Mouse (Mus musculus) cerebellum, postnatal 4 days (tissue): ENCODE data around the gene Cers3.
A peak's percentile ranks its signal among the peaks of the same experiment; 100 is the strongest.

Source experiments
- DNase-seq, 2 experiments: peaks; one replicate each; pipeline ENCODE4 v3.0.0; 2022; ENCODE audit warnings: low spot score in 2 of 2, mixed read lengths in 1 of 2

Gene Cers3

DNA sequence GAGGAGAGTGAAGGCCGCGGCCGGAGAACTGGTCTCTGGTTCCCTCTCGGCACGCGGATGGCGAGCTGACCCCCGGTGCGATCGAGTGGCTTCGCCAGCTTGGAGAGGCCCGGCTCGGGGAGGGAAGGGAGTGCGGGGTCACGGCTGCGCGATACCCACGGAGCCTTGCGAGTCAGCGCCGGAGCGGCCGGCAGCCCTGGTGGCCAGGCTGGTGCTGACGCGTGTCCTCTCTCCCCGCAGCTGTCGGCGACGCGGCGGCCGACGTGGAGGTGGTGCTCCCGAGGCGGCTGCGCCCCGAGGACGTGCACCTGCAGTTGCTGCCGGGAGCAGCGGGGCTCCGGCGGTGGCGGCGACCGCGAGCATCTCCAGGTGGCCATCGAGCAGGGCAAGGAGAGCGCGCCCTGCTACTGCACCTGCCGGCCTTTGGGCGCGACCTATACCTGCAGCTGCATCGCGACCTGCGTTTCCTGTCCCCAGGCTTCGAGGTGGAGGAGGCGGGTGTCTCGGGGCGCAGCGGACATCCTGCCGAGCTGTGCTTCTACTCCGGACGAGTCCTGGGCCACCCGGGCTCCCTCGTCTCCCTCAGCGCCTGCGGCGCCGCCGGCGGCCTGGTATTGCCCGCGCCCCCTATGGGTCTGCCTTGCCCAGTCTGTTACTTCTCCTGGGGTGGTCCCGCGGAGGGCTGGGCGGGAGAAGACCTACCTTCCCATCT lies 96.9 kb downstream of the Cers3 start:
- DNase-seq, result peak; percentile 29 to 45

DNA sequence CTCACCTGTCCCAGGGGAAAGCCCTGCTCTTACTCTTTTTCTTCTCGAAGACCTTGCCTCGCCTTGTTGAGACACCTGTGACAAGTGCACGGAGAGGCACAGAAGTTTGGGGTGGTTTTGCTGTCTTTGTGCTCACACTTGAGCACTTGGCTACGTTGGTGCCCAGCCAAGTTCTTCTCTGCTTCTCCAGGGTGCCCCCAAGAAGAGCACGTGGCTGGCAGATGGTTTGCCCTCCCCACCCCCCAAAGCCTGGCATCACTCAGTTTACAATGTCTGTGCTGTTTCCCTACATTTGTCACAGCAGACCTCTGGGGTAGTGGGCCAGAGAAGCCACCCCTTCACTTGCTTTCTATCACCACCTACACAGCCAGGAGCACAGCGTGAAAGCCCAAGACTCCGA lies 97.9 kb downstream of the Cers3 start:
- DNase-seq, result peak in 1 of 2 experiments; percentile 26

DNA sequence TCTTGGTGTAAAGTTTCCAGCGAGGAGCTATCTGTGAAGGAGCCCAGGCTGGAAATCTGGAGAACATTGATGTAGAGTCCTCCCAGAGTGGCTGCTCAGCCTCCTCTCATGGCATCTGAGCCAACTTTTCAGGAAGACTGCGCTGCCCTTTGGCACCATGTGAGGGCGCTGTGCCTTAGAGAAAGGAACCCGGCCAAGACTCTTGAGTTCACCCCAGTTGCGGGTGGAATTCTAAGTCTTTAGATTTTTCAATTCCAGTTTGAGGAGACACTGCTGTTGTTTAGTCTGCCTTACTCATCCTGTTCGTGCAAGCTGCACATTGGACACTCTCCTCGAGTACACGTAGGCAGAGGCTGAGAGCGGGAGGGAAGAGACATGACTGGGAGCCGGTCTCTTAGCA lies 98.7 kb downstream of the Cers3 start:
- peak; percentile 84 to 85 for DNase-seq

DNA sequence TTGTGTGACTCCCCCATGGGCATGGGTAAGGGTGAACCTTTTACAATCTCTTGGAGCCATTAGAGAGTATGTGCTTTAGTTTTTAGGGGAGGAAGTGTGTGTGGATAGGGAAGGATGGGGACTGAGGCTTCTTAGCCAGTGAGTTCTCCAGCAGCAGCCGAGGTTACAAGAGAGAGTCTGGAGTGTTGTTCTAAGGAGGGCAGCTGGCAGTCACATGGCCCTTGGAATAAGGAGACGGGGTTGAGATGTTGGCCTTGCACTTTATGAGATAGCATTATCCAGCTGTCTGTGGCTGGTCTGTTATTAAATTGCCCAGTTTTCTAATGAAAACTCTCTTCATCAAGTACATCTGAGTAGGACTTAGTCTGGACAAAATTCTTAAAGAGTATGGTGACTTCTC lies 100.5 kb downstream of the Cers3 start:
- DNase-seq, result no peak

DNA sequence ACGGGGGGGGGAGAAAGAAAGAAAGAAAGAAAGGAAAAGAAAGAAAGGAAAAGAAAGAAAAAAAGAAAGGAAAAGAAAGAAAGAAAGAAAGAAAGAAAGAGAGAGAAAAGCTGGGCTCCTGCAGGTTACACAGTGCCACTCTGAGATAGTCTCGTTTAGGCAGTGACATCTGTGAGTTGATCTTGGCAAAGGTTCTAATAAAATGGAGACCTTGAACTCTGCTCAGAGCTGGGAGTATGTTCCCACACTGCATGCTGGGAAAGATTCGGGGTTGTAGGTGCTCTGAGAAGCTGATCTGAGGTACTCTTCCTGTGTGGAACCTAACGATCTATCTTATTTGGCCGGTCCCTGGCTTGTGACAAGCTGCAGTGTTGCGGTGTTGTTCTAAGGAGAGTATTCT lies 103.3 kb downstream of the Cers3 start:
- DNase-seq, result no peak

DNA sequence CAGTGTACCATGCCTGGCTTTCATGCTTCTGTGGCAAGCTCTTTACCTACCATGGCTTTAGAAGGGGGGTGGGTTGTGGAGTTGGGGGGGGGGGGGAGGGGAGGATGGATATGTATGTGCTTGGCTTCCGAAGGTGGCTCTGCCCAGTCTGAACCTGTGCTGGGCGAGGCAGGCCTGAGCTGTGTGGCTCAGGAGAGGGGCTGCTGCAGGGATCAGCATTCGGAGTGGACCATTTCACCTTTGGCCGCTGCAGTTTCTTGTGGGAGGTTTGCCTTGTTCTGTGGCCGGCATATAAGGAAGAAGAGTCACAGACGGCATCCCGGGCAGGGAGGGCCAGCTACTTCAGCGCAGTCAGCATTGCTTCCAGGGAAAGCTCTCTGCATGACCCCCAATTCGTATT lies 104.0 kb downstream of the Cers3 start:
- DNase-seq, result no peak

DNA sequence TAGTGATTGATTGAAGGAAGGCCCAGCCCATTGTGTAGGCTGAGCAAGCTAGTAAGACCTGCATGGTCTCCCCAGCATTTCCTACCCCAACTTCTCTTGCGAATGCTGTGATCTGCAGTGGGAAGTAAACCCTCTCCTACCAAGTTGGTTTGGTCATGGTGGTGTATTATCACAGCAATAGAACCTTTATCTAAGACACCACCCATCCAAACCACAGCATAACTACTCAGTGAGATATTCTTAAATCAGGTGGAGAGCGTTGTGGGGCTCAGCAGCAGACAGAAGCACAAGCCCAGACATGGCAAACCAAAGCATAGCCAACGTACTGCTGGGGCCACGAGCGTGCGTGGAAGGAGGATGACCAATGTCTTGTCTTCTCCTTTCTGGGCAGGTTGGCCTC lies 106.0 kb downstream of the Cers3 start:
- DNase-seq, result no peak

DNA sequence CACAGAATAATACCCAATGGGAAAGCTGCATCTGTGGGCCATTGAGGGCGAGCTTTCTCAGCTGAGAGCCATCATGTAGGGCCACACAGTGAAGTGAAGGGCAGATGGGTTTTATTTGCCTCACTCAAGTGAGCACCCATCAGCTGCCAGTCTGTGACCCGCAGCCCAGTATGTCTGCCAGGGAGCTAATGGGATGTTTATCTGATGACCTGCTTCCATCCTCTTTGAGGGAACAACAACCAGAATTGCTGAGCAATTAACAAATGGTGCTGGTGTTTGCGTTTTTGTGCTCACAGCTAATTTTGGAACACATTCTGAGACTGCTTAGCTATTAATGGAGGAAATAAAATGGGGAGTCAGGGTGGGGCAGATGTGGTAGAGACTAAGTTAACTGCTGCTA lies 108.9 kb downstream of the Cers3 start:
- no peak for DNase-seq

DNA sequence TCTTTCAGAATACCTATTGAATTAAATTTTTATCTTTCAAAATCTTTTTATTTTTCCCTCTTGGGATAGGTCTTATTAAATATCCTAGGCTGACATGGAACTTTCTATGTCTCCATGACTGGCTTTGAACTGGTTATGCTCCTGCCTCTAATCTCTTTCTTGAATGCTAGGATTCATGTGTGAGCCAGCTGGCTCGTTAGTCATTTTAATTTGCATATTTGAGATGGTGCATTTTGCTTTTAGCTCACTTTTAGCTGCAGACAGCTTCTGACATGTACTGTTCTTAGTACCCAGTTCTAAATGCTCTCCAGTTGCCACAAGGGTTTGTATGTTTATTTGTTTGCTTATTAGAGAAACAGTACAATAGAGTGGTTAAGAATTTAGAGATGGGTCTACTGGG lies 114.3 kb downstream of the Cers3 start:
- DNase-seq, result no peak

DNA sequence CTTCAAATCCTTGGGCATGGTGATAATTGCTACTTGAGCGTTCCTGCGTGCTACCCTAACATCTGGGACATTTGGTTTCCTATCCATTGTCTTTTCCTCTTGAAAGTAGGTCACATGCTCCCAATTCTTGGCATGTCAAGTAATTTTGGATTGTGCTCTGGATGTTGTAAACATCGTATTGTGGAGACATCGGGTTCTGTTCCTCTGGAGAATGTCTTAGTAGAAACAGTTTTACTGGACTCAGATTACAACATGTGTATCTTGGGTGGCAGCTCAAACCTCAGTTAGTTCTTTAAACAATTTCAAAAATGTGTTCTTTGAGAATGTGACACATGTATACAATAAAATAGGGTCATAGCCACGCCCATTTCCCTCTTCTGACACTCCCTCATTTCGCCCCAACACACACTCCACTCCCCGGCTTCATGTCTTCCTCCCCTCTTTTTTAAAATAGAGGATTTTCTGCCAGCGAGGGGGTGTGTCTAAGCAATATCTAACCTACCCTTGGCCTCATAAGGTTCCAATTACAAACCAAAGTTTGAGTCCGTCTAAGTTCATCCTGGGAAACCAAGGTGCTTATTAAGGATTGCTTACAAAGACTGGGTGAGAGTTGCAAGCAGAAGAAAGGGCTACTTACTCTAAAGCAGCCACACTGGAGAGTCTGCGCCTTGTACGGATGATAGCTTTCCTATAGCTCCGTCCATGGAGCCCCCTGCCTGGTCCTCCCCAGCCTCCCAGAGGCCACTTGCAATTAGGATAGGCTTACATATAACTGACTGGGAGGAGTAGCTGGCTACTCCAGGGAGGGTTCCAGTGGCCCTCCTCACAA lies 115.2 kb downstream of the Cers3 start:
- no peak for DNase-seq

DNA sequence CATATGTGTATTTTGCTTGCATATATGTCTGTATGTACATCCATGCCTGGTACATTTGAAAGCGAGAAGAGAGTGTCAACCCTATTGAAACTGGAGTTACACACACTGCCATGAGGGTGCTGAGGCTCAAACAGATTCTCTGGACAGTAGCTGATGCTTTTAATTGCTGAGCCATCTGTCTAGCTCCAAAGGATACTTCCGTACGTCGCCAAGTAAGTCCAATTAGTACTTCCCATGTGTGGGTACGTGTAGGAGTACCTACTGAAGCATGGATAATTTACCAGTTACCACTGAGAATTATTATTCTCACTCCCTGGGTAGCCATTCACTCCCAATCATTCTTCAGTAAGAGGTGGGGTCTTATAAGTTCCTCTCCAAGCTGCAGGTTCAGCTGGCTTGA lies 115.9 kb downstream of the Cers3 start:
- DNase-seq, result no peak

DNA sequence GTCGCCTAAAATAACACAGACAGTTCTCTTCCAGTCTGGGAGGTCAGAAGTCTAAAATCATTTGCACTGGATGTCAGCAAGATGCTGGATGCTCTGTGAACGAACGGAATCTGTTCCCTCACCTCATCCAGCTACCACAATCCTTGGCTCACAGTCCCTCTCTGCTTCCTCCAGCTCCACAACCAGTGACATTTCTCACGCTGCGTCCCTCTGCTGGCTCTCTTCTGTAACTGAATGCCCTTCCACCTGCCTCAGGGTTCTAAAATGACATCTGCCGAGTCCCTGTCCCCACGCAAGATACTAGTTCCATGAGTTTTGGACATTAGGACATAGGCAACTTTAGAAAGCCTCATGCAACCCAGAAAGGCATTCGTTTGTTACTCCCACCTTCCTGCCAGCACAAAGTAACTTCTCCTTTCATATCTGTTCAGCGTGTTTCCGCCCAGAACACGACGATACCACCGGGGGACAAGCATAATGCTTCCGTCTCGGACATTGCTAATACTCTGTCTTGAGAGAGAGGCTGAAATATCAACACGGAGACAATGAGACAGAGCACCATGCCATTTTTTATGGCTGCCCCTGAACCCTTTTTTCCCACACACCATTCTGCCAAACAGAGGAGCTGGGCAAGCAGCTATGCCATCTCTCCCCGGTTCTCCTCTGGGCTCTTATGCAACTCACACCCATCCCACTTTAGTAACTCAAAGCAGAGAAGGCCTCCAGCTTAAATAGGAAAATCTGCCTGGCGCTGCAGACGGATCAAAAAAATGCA lies 123.8 kb downstream of the Cers3 start:
- peak in 1 of 2 experiments; percentile 17 for DNase-seq

DNA sequence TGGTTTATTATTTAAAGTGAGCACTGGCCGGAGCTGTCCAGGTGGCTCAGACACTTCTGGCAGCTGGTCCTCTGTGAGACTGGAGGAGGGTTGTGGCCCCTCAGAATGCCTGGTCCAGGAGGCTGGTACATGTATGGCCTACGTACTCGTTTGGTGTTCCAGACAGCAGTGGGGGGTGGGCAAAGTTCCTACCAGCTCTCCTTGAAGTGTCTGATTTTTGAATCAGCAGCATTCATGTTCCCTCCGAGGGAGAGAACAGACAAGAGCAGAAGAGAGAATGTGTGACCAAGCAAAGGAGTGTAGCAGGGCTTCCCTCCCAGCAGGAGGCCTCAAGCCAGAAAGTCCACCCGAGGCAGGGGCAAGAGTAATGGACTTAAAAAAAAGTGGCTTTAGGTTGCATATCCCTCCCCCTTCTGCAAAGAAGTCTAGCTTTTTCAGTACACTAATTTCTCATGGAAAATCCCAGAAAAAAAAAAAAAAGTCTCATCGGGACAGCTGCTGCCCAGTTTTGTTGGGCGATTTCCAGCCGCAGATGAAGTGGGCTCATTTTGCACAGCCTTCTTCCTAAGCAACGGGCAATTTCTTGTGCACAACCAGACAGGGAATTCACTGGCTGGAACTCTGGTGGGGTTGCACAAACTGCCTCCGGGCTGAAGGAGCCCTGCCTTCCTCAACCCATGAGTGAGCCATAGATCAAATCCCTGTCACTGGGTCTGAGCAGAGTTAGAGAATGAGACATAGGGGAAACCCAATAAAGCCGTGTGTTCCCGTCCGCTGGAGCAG lies 124.6 kb downstream of the Cers3 start:
- DNase-seq, result peak in 1 of 2 experiments; percentile 61

DNA sequence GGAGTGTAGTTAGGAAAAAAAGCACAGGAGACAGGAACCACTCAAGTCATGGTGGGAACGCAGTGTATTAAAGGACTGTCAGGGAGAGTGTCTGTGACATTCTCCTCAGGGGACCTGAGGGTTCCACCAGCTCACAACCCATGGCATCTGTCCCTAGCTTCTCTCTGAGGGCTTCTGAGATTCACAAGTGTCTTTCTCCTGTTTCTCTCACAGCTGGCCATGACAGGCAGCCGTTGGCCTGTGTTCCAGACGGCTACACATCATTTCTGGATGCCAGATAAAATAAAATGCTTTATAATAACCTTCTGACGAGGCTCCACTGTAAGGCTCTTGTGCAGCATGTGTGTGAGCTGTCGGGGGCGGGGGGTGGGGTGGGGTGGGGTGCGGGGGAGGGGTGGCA lies 128.2 kb downstream of the Cers3 start:
- no peak for DNase-seq

DNA sequence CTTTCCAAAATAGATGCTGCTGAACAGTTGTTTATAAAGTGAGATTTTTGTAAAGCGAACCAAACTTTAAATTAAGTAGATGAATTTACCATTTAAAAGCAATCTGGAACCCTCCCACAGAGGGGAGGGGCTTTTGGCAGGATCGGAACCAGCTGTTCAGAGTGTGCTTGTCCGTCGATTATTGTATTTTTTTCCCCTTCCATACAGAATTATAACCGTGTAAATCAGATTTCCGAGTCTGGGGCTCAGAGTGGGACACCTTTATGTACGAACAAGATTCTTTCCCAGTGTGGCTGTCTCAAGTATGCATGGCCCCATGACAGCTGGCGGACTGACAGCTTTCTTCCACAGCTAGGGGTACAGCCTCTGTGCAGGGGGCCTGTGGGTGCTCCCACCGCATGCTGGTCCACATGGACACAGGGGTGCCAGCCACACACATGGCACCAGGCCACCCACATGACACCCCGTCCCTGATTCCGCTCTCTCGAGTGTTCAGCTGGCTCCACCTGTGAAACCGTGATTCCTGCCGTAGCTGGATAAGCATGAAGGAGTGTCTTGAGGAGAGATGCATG lies 128.7 kb downstream of the Cers3 start:
- no peak for DNase-seq

DNA sequence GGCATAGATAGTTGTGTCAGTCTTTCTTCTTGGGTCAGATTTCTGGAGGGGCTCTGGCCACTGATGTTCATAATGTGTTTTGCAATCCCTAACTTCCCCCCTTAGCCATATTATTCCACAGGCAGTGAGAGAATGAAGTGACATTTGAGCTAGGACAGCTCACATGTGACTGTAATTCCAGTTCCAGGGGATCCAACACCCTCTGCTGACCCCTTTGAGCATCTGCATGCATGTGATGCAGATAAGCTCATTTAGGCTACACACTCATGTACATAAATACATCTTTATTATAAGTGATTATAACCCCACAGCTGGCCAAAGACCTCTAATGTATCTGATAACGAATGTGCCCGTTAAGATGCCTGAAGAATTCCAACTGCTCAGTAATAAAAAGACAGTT lies 129.9 kb downstream of the Cers3 start:
- no peak for DNase-seq
